Mouse (Mus musculus) heart, postnatal 14 days (tissue): Measurements from ENCODE around the gene Dnal1. TPM values are rescaled to one million over a fixed set of nuclear protein-coding genes. Genes with fewer than 3 reads are reported as not detected.

ENCODE experiments used
- DNase-seq, 2 experiments: peaks; one replicate each; pipeline ENCODE4 v3.0.0; 2021 to 2022
- intact Hi-C: fragments of 180-260 bp; cut with DNase I; formaldehyde crosslinking; loops from one replicate; pipeline ENCODE4 v1.15.1; 2025
- total RNA-seq, 2 experiments: library from RNA; stranded (reverse); gene quantifications; 2 replicates each; pipeline ENCODE4 v1.2.3; 2021

Gene Dnal1
- total RNA-seq, 2 experiments from 2014 or later: 9.4 to 10.5 TPM

DNA sequence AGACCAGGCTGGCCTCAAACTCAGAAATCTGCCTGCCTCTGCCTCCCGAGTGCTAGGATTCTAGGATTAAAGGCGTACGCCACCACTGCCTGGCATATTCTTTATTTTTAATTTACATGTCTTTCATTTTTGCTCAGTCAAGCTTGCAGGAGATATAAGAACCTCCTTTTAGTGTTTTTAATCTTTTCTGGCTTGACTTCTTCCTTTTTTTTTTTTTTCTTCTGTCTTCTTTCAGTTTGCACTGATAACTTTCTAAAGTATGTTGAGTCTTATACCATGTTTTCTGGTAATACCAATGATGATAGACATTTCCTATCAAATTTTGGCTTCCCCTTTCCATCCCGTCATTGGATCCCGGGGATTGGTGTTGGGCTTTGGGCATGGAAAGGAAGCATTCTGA, 5.4 kb downstream of the Dnal1 start:
- no peak for DNase-seq
- intact Hi-C loops: no loop called here

DNA sequence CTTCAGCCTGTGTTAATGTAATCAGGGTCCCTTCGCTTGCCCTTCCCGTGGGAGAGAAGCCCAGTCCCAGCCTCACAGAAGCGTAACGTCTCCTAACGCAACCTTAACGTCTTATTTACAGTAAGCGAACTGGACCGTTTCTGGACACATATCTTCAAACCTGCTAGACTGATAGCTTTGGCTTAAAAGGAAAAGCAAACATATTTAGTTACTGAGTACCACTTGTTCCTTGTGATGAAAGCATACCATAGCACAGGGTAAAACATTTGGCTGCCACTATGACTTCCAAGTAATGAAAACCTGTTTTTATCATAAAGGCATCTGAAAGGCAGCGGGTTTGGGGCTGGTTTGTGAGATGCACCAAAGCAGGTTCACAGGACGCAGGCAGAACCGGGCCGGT, 11.7 kb downstream of the Dnal1 start:
- no peak for DNase-seq
- intact Hi-C loops: no loop called here

DNA sequence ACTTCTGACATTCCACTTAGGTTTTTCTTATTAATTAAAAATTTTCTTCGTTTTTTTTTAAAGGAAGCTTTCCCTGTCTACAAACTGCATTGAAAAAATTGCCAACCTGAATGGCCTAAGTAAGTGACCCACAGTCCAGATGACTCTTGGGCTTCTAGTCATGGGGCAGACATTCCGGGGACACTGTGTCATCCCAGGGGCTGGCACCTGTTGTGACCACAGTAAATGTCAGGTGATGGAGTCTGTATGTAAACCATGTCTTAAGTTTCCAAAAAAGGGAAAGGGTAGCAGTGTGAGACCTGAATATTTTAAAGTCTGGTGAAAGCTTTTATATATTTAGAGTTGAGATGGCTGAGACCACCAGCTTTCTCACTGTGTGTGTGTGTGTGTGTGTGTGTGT, 12.7 kb downstream of the Dnal1 start:
- intact Hi-C loops: no loop called here
- no peak for DNase-seq

DNA sequence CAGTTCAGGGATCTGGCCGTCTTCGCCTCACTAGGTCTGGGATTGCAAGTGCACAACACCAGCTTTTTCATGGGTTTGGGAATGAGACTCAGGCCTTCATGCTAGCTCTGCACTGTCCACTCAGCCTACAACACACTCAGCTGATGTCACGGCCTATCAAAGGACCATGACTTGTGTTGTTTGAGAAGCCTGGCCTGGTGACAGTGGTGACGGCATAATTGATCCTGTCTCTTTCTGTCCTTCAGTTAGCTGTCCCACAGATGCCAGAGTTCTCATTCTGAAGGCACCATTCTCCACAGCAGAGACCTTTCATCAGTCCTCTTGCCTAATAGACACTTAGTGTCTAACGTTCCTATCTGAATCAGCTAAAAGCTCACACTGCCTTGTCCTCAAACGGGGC, 14.4 kb downstream of the Dnal1 start:
- intact Hi-C loops: no loop called here
- no peak for DNase-seq

DNA sequence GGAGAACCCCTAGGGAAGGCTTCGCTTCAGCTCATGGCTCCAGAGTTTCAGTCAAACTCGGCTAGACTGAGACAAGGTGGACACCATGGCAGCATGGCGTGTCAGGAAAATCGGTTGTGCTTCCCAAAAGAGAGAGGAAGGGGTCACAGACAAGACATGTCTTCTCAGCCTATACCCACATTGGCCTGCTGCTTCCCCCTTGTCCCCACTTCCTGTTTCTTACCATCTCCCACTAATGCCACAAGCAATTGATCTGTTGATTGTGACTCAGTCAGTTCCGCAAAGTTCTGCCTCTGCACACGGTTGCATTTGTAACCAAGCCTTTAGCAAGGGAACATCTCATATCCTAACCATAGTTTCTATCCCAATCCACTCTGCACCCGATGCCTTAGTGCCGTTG, 15.8 kb downstream of the Dnal1 start:
- intact Hi-C loops: no loop called here

DNA sequence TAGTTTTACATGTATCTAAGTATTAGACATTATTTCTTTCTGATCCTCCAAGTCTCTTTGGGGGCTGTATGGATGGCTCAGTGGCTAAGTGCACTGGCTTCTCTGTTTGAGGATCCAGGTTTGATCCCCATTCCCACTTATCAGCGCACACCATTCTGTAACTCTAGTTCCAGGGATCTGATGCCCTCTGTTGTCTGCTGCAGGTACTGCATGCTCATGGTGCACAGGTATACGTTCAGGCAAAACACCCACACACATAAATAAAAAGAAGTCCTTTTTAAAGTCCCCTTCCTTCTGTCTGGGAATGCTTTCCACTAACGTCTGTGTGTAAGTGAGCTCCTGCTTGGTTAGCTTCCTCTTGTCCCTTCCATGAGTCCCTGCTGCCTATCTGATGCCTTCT, 18.1 kb downstream of the Dnal1 start:
- intact Hi-C loops: no loop called here
- DNase-seq: no peak

More for the DNA sequence above, 15.8 kb downstream of the Dnal1 start:
- no peak for DNase-seq

DNA sequence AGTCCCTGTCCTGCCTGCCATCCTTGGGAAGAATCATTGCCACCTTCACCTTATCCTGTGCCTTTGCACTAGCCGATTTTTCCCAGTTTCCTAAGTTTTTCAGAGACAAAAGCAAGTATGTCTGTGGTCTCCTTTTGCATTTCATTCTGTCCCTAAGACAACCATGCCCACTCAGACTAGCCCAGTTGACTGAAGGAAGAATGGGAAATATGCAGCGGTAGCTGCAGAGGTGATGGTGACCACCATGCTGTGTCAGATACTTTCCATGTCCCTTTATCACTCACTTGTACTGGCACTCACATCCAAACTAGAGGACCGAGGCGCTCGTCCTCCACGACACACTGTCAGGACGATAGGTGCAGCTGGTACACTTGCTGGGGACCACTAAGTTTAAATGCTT, 23.0 kb downstream of the Dnal1 start:
- no peak for DNase-seq
- intact Hi-C loops: no loop called here

DNA sequence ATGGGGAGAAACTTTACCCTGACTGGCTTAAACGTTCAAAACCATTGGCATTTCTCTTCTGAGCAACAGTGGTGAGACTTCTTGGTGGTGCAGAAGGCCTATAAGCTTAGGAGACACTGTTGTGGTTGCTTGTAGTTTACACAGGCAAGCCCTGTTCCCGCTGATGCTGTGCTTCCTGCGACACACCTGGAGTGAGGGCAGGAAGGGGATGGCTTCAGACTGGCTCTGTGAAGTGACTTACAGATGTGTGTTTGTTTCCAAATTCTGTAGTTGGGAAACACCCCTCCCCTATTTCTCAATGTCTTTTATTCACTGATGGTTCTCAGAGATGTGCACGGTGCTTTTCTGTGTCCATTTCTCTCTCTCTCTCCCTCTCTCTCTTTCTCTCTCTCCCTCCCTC, 26.0 kb downstream of the Dnal1 start:
- DNase-seq: no peak
- intact Hi-C loops: no loop called here

DNA sequence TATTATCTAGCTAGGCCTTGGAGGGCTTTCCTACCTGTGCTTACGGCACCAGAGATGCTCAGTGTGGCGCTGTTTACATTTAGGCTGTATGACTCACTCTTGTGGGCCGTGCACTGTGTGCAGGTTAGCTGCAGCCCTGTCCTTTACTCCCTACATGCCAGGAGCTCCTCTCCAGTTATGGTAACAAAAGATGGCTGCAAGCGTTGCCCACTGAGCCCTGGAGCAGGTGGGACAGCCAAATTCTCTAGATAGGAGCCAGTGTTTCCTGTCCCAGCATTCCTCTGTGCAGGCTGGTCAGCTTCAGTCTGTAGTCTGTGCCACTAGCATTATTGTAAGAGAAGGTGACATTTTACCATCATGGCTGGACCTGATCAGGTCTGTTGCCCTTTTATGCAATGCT, 27.1 kb downstream of the Dnal1 start:
- intact Hi-C loops: no loop called here
- DNase-seq: no peak

DNA sequence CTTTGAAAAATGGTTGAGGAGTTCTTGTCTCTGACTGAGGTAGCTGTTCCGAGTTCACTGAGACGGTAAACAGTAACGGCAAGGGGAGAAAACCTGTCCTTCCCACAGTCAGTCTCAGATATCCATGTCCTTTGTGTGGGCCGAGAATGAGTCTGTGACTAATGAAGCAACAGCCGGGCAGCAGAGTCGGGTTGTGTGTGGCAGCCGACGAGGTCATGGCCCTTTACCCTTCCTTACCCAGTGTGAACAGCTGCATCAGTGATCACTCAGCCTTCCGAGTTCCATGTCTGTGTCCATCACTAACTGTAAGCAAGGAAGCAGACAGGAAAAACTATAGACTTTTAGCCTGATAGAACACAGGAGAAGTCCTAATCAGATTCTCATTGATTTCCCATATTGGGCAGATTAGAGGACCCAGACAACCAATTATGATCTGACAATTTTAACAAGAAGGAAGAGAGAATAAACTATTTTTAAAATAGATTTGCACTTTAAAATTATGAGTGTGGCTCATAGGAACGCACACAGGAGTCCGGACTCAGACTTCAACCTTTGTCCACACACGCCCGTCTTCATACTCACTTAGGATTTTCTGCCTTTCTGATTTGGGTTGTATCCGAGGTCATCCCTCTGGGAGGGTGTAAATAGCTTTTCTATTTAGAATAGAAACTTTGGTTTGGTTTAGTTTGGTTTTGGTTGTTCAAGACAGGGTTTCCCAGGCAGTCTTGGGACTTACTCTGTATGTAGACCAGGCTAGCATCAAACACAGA, 28.3 kb downstream of the Dnal1 start:
- DNase-seq: no peak
- intact Hi-C loops: no loop called here

DNA sequence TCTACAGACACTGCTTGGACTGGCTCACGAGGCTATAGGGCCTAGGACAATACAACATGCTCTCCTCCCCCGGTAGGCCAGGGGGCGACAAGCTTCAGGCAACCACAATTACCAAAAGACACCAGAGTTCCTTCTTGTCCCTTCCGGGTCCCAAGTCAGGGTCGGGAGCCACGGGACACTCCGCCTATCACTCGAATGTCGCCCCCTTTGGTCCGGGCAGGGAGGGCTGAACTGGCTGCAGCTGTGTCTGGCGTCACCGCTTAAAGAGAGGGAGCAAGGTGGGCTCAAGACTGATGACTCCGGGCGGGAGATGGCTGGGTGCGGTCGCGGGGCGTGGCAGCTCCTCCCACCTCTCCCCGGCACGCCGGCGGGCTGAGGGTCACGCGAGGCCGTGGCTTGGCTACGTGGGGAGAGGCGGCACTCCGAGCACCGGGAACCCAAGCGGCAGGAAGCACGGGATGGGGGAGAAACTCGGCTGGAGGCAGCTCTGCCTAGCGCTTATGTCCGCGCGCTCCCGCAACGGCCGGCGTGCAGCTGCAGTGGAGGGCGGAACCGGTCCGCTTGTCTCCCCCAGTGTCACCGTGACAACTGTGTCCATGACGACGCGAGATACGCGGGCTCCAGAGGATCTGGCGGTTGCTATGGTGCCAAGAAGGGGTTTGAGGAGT, 33.9 kb downstream of the Dnal1 start, which contains the start of gene Pnma1:
Gene Pnma1 (minus strand): TSS at position 536 of the 668 bp plus-strand sequence.
- intact Hi-C loops: loop anchor here (1.0 kb wide), 1 partner anchor 101 kb away; no protein-coding TSS in a partner anchor
- DNase-seq: peak; percentile 65 to 74

DNA sequence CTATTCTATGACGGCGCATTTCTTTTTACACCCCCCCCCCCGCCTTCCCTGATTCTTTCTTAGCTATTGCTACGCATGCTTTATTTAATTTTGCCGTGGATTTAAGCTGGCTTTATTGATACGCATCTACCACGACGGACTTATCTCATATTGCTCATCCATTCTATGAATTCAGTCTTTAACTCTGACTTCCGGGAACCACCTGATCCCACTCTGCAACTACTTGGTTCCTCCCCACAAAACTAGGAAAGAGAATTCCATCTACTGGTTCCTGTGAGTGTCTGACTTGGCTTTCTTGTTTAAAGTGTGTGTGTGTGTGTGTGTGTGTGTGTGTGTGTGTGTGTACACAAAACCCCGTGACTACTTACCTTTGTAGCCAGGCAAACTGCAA, 34.5 kb downstream of the Dnal1 start:
- intact Hi-C loops: loop anchor here (1.0 kb wide), 1 partner anchor 101 kb away; no protein-coding TSS in a partner anchor
- DNase-seq: no peak

DNA sequence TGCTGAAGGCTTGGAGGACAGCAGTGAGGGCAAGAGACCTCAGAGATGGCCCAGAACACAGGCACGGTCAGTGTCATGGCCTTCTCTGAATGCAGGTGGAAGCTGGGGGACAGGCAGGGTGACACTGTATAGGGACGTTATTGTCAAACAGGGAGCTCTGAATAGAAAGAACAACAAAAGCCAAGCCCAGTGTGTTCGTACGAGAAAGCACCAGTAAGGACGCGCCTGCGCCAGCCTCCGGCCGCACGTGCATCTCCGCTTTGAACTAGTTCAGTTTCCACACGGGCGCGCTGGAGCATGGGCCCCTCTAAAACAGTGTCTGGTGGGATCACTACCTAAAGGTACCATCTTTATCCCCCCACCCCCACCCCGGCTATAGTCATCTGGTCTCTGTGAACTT, 35.8 kb downstream of the Dnal1 start:
- no peak for DNase-seq
- intact Hi-C loops: no loop called here

DNA sequence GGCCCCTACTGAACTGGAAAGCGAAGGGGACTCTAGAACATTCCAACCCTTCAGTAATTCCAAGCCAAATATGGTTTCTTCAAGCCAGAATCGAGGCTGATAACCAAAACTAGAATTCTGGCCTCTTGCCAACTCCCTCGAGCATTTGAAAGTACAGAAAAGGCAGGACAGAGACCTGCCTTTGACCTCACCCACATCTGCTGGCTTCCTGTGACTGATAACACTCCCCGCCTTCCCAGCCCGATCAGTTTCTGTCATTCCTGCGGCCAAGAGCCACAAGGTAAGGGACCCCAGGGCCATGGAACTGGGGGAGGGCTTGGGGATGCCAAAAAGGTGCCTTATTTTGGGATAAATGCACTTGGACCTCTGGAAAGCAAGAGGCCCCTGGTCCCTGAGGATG, 36.8 kb downstream of the Dnal1 start:
- no peak for DNase-seq
- intact Hi-C loops: no loop called here

DNA sequence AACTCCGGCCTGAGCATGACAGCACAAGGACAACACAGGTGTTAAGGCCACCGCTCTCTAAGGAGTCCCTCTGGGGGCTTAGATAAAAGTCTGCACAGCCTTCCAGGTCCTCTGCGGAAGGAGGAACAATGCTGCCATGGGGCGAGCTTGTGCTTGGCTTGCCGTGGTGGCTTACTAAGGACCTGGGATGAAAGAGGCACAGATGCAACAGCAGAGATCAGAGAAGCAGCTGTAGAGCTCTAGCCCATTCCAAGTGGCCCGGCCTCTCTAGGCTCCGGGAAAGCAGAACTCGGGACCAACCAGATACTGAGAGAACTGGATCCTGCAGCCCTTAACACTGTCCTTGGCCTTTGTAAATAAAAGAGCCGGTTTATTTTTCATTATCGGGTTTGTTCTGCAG, 37.7 kb downstream of the Dnal1 start:
- intact Hi-C loops: no loop called here
- no peak for DNase-seq

DNA sequence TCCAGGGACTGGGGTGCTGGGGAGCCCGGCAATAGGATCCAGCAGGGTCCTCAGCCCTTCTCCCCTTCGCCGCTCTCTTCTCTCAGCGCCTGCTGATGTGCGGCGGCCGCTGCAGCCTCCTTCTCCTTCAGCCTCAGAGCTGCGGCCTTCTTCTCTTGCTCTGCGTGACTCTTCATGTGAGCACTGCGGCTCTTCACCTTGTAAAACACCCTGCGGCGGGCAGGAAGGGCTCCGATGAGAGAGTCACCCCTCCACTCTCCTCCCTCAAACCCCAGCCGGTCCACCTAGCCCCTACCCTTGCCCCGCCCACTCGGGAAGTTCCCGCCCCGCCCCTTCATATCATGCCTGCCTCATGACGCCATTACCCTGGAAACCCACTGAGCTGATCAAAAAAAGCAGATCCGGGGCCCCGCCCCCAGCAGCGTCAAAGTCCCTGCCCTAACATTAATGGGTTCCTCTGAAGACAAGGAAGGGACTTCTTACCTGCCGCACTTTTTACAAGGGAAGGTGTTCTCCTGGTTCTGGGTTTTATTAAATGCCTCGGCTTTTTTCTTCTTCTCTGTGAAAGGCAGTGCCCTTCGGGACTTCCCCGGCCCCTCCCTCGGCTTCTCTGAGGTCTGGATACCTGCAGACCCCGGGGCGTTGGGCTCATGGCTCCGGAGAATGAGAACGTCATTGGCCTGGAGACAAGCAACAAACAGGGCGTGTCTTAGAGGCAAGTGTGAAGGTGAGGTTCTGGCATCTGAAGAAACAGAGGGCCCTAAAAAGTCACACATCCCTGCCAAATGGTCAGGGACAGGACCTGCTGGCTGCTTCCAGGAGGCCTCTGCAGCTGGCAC, 38.4 kb downstream of the Dnal1 start:
- DNase-seq: no peak
- intact Hi-C loops: no loop called here

DNA sequence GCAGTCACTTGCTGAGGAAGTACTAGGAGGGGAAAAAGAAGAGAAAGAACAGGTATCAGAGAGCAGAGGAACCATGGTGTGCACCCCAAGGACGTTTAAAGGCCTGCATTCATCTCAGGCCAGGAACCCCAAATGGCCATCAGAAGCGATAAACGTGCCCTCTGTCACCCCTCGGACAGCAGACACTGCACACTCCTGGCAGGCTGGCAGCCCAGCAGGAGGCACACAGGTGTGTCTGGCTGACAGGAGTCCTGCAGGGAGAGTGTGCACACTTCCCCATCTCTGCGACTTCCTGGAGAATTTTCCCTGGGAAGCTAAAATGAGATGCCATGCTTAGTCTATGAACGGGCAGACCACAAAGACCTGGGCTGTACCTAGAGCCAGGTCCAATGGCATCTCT, 39.2 kb downstream of the Dnal1 start:
- intact Hi-C loops: no loop called here
- DNase-seq: no peak

DNA sequence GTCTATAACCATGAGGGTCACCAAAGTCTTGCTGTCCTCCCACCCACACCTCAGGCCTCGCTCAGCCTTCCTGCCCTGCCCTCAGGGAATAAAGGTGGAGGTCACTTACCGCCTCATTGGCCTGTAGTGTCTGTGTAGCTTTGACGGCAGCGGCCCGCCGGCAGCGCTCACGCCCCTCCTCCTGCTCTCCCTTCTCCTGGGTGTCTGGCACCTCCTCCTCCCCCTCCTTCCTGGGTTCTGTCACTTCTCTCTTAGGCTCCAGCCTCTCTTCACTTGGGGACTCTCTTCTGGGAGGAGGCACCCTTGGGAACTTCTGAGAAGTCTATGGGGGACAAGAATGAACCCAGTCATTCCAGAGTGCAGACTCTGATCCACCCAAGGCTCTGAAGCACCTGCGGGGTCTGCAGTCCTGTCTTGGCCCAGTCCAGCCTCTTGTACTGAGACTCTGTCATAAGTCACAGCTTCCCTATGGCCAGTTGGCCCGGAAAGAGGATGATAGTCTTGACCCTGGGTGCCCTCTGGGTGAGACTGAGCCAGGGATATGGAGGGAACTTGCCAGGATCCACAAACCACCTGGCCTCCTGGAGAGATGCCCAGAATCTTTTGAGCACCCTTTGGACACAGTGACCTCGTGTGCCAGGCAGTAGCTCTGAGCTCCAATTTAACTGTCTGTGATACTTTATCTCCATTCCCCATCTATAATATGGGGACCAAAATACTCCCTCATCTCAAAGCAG, 40.8 kb downstream of the Dnal1 start:
- intact Hi-C loops: no loop called here
- peak; percentile 59 to 82 for DNase-seq

DNA sequence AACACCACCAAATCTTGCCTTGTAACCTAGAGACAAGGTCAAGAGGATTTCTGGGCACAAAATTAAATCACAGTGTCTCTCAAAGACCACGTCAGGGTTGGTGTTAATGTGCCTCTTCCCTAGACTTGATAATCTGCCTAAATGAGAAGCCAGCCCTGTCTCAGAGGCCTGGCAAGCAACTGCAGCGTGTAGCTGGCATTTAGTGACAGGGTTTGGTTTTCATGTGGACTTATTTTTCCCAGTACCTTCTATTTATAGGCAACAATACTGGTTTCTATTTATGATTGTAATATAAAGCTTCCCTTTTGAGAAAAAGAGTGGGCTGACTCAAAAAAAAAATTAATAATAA, 41.3 kb downstream of the Dnal1 start:
- no peak for DNase-seq
- intact Hi-C loops: no loop called here

DNA sequence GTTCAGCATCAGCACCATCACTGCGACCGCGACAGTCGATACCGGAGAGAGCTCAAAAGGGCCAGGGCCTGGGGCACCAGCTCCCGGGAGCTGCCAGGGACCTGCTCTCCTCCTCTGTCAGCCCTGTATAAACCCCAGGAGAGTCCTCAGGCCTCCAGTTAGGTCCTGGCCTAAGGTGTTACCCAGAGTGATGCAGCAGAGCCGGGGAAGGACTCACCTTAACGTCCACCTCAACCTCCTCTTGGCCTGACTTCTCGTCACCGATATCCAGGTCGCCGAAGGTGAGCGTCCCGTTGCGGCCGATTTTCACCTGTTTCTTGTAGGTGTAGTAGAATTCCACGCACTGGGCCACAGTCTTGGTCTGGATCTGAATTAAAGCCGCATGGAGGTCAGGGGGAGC, 42.0 kb downstream of the Dnal1 start:
- intact Hi-C loops: no loop called here
- no peak for DNase-seq

DNA sequence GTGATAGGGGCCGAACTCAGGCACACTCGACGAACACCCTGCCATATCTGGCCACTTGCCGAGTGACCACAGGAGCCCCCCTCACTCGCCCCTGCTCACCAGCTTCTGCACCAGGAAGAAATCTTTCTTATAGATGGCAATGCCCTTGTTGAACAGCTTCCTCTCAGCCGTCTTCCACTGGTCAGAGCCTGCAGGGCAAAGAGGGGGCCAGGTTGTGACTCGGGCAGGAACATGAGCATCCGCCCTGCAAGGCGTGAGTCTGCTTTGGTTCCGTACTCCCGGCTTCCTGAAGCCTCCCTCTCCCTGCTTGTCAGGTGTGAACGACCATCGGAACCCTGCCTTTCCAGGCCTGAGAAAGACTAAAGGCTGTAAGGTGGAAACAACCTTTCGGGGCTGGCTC, 44.0 kb downstream of the Dnal1 start:
- intact Hi-C loops: no loop called here
- no peak for DNase-seq
